Mouse (Mus musculus) forebrain, embryonic 12.5 days (tissue): Measurements from ENCODE around the gene Cacna1h. TPM values are rescaled to one million over a fixed set of nuclear protein-coding genes. Genes with fewer than 3 reads are reported as not detected.

Experiments used
- ATAC-seq: fragments of 200-750 bp; cut with Nextera tagmentation; 2 replicates; pipeline ENCODE4 v1.8.0; 2017; ENCODE audit warnings: moderate TSS enrichment; ENCODE audit not compliant: low FRiP score
- H3K27ac ChIP-seq: fragments of 300-500 bp; sonication (generic); 2 replicates; pipeline ENCODE4 v1.5.1; 2016; ENCODE audit warnings: mild to moderate bottlenecking
- H3K27me3 ChIP-seq: fragments of 300-500 bp; sonication (generic); 2 replicates; pipeline ENCODE4 v1.6.1; 2016; ENCODE audit warnings: mild to moderate bottlenecking
- H3K36me3 ChIP-seq: fragments of 300-500 bp; sonication (generic); replicated peaks from 2 replicates; pipeline ENCODE4 v1.6.1; 2016; ENCODE audit warnings: mild to moderate bottlenecking
- H3K4me1 ChIP-seq: fragments of 300-500 bp; sonication (generic); 2 replicates; pipeline ENCODE4 v1.6.1; 2016
- H3K4me2 ChIP-seq: fragments of 300-500 bp; sonication (generic); 2 replicates; pipeline ENCODE4 v1.6.1; 2016; ENCODE audit warnings: mild to moderate bottlenecking, moderate library complexity
- H3K4me3 ChIP-seq: fragments of 300-500 bp; sonication (generic); replicated peaks from 2 replicates; pipeline ENCODE4 v1.5.1; 2016; ENCODE audit warnings: mild to moderate bottlenecking
- H3K9ac ChIP-seq: fragments of 300-500 bp; sonication (generic); 2 replicates; pipeline ENCODE4 v1.6.1; 2016; ENCODE audit warnings: mild to moderate bottlenecking
- H3K9me3 ChIP-seq: fragments of 300-500 bp; sonication (generic); 2 replicates; pipeline ENCODE4 v1.6.1; 2016
- WGBS: fragments of 180-500 bp; shearing (Covaris S2); methylation state at CpG from one replicate; pipeline ENCODE4 v1.1.7; 2016; 5-methylcytosine and 5-hydroxymethylcytosine counted together
- polyA plus RNA-seq: library from polyadenylated mRNA; unstranded; fragments of >200 nt; fragmentation: Nextera tagmentation; extraction: Ambion mirVana; gene quantifications from 2 replicates; pipeline ENCODE4 v1.2.1, GENCODE M21; 2016

The Cacna1h gene
- polyA plus RNA-seq, 1 experiment from 2014 or later: 7.8 TPM

DNA sequence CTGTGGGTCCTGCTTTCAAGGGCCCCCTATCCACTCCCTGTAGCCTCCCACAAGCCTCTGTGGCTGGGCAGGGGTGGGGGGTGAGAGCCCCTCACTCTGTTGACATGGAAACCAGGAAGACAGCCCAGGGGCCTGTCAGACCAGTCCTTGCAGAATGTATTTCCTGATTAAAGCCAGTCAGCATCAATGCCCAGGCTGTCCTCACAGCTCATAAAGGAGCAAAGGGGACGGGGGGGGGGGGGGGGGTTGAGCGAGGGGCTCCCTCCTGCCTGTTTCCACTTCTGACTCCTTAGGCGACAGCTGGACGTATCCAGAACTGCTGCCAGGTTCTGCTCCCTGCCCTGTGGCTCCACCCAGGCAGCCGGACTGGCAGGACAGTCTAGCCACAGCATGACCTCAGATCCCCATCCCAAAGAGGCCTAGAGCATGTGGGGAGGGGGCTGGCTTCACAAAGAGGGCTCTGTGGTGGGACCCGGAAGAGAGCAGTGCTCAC, 18.1 kb downstream of the Cacna1h start:
- H3K9ac ChIP-seq: peak overlapping the region; percentile 33; the same call in 1 of the 2 replicates
- peak; percentile 27; the same call in 1 of the 2 replicates for ATAC-seq
- no peaks in the 10 kb centered on the region for H3K36me3 ChIP-seq
- peaks cover 78% of the 10 kb centered on the region for H3K4me1 ChIP-seq
- no peak overlapping the region for H3K4me3 ChIP-seq
- H3K27me3 ChIP-seq: peaks cover 23% of the 10 kb centered on the region
- peak overlapping the region; percentile 29; the same call in 1 of the 2 replicates for H3K4me2 ChIP-seq
- no peaks in the 10 kb centered on the region for H3K9me3 ChIP-seq
- H3K27ac ChIP-seq: peak overlapping the region; percentile 72
- WGBS: 0% methylated on average over 4 of the region's 6 CpGs

DNA sequence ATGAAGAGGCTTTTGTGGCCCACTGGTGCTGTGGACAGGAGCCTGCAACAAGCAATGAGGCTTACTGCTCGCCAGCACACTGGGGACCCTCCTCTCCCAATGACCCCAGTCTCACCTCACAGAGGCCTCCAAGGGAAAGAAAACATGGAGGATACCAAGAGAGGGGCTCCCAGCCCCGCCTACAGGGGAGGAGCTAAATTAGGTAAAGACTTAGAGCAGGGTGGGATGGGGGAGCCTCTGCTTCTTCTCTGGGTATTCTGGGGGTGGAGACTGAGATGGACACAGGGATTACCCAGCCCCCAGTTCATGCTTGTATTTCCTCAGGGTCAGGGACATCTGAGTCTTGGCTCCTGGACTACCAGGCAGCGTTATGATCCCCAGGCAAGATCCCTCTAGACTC, 18.7 kb downstream of the Cacna1h start:
- 41% methylated on average over 3 of the region's 3 CpGs for WGBS
- no peaks in the 10 kb centered on the region for H3K36me3 ChIP-seq
- peaks cover 78% of the 10 kb centered on the region for H3K4me1 ChIP-seq
- H3K4me3 ChIP-seq: no peak overlapping the region
- no peak for ATAC-seq
- H3K4me2 ChIP-seq: no peak overlapping the region
- H3K27ac ChIP-seq: peak overlapping the region; percentile 72
- peaks cover 28% of the 10 kb centered on the region for H3K27me3 ChIP-seq
- H3K9ac ChIP-seq: no peak overlapping the region
- H3K9me3 ChIP-seq: no peaks in the 10 kb centered on the region

DNA sequence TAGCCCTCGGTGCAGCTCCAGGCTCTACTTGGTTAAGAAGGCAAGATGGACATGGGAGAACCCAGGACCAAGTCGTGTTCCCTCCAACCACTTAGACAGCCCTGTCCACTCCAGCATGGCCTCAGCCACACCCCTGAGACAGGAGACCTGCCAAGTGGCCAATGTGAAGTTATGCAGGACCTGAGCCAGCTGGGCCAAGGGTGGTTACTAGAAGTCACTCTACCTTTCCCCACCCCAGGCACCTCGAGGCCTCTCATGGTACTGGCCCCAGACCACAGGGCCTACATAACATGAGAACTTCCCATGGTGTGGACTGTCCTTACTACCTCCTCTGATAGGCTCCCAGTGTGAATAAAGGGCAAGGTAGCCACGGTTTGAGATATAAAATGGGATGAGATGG, 19.4 kb downstream of the Cacna1h start:
- peaks cover 35% of the 10 kb centered on the region for H3K27me3 ChIP-seq
- H3K9ac ChIP-seq: no peak overlapping the region
- WGBS: 77% methylated on average over 4 of the region's 4 CpGs
- no peak overlapping the region for H3K4me3 ChIP-seq
- H3K36me3 ChIP-seq: no peaks in the 10 kb centered on the region
- H3K4me1 ChIP-seq: peaks cover 77% of the 10 kb centered on the region
- H3K4me2 ChIP-seq: no peak overlapping the region
- ATAC-seq: no peak
- no peak overlapping the region for H3K27ac ChIP-seq
- H3K9me3 ChIP-seq: no peaks in the 10 kb centered on the region

DNA sequence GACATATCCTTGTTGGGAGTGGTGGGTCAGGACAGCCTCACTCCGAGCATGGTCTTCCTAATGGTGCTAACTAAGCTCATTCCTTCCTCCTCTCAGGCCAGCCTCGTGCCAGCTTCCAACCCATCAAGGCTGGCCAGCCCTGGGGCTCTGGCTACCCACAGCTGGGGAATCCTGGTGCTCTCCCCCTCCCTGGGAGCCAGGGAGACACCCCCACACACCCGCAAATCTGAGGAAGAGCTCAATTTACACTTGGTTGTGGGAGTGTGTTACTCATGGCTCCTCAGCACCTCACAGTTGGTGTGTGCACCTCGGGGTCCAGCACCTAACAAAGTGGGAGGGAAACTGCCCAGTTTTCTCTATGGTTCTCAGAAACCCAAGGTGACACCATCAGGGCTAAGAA, 22.3 kb downstream of the Cacna1h start:
- peaks cover 64% of the 10 kb centered on the region for H3K27me3 ChIP-seq
- 75% methylated on average over 4 of the region's 4 CpGs for WGBS
- no peaks in the 10 kb centered on the region for H3K36me3 ChIP-seq
- no peaks in the 10 kb centered on the region for H3K9me3 ChIP-seq
- no peak overlapping the region for H3K27ac ChIP-seq
- H3K4me3 ChIP-seq: no peak overlapping the region
- no peak overlapping the region for H3K9ac ChIP-seq
- no peak overlapping the region for H3K4me2 ChIP-seq
- no peak for ATAC-seq
- H3K4me1 ChIP-seq: peaks cover 75% of the 10 kb centered on the region

DNA sequence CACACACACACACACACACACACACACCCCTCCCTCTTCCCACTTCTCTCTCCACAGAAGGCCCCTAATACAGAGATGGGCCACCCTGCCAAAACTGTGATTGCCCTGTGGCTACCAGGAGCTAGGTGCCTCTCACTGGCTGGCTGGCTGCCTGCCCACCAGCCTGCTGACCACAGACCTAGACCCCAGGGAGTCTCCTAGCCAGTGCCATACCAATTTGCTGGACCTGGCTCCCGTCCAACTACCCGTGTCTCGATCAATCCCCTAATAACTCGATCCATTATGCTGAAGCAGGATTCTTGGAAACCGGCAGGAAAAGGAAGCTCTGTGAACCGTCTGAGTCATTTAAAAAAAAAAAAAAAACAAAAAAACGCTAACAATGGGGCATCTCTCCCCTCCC, 22.8 kb downstream of the Cacna1h start:
- H3K27me3 ChIP-seq: peaks cover 66% of the 10 kb centered on the region
- no peak for ATAC-seq
- no peaks in the 10 kb centered on the region for H3K9me3 ChIP-seq
- 47% methylated on average over 7 of the region's 7 CpGs for WGBS
- no peak overlapping the region for H3K4me3 ChIP-seq
- no peaks in the 10 kb centered on the region for H3K36me3 ChIP-seq
- no peak overlapping the region for H3K9ac ChIP-seq
- no peak overlapping the region for H3K4me2 ChIP-seq
- peak overlapping the region; percentile 50; the same call in 1 of the 2 replicates for H3K27ac ChIP-seq
- peaks cover 75% of the 10 kb centered on the region for H3K4me1 ChIP-seq

DNA sequence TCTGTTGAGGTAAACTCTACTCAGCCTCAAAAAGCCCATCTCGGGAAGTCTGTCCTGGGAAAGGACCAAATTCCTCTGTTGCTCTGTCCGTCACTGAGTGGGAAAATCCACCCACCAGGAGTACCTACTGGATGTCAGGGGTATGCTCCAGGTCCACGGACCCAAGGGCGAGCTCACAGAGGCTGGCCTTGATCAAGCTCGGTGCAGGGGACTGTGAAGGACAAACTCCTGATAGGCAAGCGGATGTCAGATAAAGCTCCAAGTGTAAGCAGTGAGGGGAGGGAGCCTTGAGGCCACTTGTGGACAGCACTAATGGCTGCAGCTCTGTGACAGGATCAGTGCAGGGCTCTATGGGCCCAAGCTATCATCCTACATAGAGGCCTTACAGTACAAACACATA, 23.4 kb downstream of the Cacna1h start:
- no peak overlapping the region for H3K4me3 ChIP-seq
- H3K9me3 ChIP-seq: no peaks in the 10 kb centered on the region
- H3K4me1 ChIP-seq: peaks cover 75% of the 10 kb centered on the region
- H3K27ac ChIP-seq: no peak overlapping the region; the same call in 1 of the 2 replicates
- 80% methylated on average over 6 of the region's 6 CpGs for WGBS
- H3K4me2 ChIP-seq: no peak overlapping the region
- no peaks in the 10 kb centered on the region for H3K36me3 ChIP-seq
- H3K27me3 ChIP-seq: peaks cover 71% of the 10 kb centered on the region
- no peak overlapping the region for H3K9ac ChIP-seq
- ATAC-seq: no peak

DNA sequence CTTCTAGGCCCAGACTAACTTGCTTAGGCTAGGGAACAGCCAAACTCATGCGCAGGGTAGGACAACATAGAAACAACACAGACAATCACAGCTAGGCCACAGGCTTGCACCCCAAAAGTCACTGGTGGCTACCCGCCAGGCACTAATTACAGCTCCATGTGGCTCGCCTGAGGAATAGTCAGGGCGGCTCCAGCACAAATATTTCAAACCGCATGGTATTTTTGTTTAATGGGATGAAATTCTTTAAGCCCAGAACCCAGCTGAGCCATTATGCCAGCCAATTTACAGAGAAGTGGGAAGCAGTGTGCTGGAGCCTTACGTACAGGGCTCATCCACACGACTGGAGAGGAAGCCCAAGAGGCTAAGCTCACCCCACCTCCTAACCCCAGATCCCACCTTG, 24.0 kb downstream of the Cacna1h start:
- peaks cover 75% of the 10 kb centered on the region for H3K27me3 ChIP-seq
- 48% methylated on average over 7 of the region's 7 CpGs for WGBS
- H3K27ac ChIP-seq: peak overlapping the region; percentile 31
- H3K36me3 ChIP-seq: no peaks in the 10 kb centered on the region
- no peak overlapping the region for H3K4me3 ChIP-seq
- H3K4me2 ChIP-seq: no peak overlapping the region
- H3K9me3 ChIP-seq: no peaks in the 10 kb centered on the region
- no peak for ATAC-seq
- no peak overlapping the region for H3K9ac ChIP-seq
- H3K4me1 ChIP-seq: peaks cover 75% of the 10 kb centered on the region

DNA sequence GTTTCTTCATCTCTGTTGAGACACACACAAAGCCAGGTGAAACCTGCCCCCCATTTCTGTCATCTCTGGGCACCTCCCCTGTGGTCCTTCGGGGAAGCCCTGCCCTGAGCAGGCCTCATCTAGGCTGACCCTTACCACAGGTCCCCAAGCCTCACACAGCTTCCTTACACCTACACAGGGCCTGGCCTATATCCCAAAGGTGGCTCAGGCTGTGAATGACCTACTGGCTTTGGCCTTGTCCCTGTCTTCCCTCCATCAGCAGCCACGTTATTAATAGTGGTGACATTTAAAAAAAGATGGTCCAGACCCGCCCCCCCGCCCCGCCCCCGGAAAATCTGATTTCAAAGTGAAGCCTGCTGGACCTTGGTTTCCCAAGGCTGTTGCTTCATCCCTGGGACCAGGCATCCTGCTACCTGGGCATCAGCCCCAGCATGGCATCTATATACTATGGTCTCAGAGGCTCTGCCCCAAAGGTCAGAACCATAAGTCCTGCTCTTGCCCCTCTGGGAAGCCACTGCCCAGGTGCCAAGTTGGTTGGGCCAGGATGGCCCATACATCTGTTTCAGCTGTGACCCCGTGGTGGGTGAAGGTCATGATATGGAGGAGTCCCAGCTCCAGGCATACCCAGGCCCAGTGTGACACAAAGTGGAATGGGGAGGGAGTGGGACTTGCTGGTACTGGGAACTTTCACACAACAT, 25.1 kb downstream of the Cacna1h start:
- H3K27ac ChIP-seq: no peak overlapping the region
- H3K27me3 ChIP-seq: peaks cover 80% of the 10 kb centered on the region
- 89% methylated on average over 7 of the region's 7 CpGs for WGBS
- no peak overlapping the region for H3K9ac ChIP-seq
- no peak overlapping the region for H3K4me3 ChIP-seq
- H3K4me2 ChIP-seq: no peak overlapping the region
- ATAC-seq: no peak
- no peaks in the 10 kb centered on the region for H3K36me3 ChIP-seq
- H3K9me3 ChIP-seq: no peaks in the 10 kb centered on the region
- H3K4me1 ChIP-seq: peaks cover 76% of the 10 kb centered on the region

DNA sequence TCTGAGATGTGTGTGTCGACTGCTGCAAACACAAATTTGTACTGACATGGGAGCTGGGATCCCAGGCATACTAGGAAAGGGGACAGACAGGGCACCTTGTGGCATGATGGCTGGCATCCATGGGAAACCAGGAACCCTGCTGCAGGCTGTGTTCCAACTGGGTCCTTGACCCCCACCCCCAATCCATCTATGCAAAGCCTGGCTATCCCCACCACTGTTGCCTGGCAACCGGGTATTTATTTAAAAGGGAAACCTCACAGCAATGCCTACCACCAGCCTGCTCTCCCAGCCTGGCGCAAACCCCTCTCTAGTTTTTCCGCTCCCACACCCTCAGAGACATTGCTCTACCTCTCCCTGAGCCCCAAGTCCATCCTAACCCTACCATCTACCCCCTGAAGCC, 26.2 kb downstream of the Cacna1h start:
- H3K27me3 ChIP-seq: peaks cover 89% of the 10 kb centered on the region
- H3K9me3 ChIP-seq: no peaks in the 10 kb centered on the region
- H3K4me3 ChIP-seq: no peak overlapping the region
- no peak overlapping the region for H3K9ac ChIP-seq
- 0 out of 2 replicates have a peak overlapping the region, but pooled peaks have one; percentile 13 for H3K27ac ChIP-seq
- no peak overlapping the region for H3K4me2 ChIP-seq
- 69% methylated on average over 4 of the region's 4 CpGs for WGBS
- H3K4me1 ChIP-seq: peaks cover 78% of the 10 kb centered on the region
- ATAC-seq: no peak
- H3K36me3 ChIP-seq: no peaks in the 10 kb centered on the region

DNA sequence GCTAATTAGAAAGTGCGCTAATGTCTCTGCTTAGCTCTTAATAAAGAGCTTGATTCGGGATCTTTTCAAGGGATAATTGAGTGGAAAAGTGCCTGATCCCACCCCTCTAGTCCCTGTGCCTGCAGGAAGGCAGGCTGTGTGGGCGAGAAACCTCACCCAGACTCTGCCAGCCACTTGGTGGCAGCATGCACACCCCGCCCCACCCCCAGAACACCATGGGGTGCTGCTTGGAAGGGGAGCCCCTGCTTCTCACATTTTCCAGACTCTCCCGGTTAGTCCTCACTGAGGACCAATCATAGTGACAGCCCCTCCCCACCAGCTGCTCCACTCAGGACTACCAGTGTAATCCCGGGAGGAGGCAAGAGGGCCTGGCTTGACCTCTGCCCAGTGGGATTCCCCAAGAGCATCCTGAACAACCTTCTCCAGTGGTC, 27.6 kb downstream of the Cacna1h start:
- H3K4me3 ChIP-seq: no peak overlapping the region
- peak overlapping the region; percentile 15; the same call in 1 of the 2 replicates for H3K4me2 ChIP-seq
- ATAC-seq: peak; percentile 45
- WGBS: 6% methylated on average over 6 of the region's 6 CpGs
- peak overlapping the region; percentile 75 for H3K27ac ChIP-seq
- peaks cover 93% of the 10 kb centered on the region for H3K27me3 ChIP-seq
- H3K4me1 ChIP-seq: peaks cover 84% of the 10 kb centered on the region
- H3K36me3 ChIP-seq: no peaks in the 10 kb centered on the region
- no peaks in the 10 kb centered on the region for H3K9me3 ChIP-seq
- H3K9ac ChIP-seq: no peak overlapping the region

DNA sequence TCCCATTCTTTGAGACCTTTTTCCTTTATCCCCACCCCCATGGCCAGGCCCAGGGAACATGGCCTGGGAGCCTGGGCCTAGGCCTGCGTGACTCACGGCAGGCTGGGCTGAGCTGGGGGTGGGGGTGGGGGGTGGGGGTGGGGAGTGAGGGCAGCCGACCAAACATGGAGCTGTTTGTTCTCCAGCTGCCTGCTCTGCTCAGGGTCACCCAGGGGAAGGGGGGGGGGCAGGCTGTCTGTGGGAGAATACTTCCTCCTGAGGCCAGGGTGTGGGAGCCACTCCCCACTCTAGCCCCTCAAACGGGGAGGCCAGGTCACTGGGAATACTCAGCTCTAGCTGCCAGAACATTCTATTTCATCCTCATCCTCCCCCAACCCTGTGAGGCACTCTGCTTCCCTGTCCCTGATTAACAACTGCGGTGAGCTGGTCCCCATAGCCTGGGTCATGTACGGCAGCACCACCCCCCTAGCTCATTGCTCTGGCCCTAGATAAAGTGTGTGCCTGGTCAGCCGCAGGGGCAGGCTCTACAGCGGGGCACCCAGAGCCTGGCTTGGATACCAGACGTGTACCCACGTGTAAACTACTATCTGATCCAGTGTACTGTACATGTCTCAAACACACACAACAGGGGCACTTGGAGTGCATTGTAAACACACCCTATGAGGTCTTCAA, 28.2 kb downstream of the Cacna1h start:
- no peaks in the 10 kb centered on the region for H3K9me3 ChIP-seq
- no peak overlapping the region for H3K4me3 ChIP-seq
- no peaks in the 10 kb centered on the region for H3K36me3 ChIP-seq
- H3K4me1 ChIP-seq: peaks cover 78% of the 10 kb centered on the region
- WGBS: 3% methylated on average over 9 of the region's 10 CpGs
- H3K4me2 ChIP-seq: peak overlapping the region; percentile 15; the same call in 1 of the 2 replicates
- H3K27ac ChIP-seq: peak overlapping the region; percentile 75
- H3K27me3 ChIP-seq: peaks cover 94% of the 10 kb centered on the region
- 0 out of 2 replicates have a peak, but pooled peaks have one; percentile 31 for ATAC-seq
- H3K9ac ChIP-seq: peak overlapping the region; percentile 40; the same call in 1 of the 2 replicates

DNA sequence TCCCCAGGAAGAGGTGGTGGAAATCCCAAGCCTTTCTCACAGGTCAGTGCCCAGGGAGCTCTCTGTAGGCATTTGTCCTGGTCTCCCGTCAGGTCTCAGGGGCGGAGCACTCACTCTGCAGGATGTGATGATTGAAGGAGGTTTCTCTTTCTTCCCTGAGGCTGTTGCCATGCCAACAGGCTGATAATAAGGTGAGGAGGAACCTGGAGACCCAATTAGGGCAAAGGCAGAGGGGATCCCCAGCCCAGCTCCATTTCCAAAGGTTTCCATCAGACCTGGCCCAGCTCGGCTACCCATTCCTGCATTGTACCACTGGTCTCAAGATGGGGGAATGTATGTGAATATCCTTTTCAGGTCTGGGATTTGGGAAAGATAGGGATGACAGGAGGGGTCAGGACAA, 29.4 kb downstream of the Cacna1h start:
- Histone ChIP-seq H3K9ac (no peak overlapping the region), H3K4me1 (peaks cover 68% of the 10 kb centered on the region), H3K4me3 (no peak overlapping the region), H3K27ac (peak overlapping the region; percentile 75), H3K36me3 (no peaks in the 10 kb centered on the region), H3K9me3 (no peaks in the 10 kb centered on the region), H3K27me3 (peaks cover 94% of the 10 kb centered on the region), H3K4me2 (0 out of 2 replicates have a peak overlapping the region, but pooled peaks have one; percentile 1)
- 21% methylated on average over 3 of the region's 3 CpGs for WGBS
- ATAC-seq: no peak; the same call in 1 of the 2 replicates
